Mouse (Mus musculus): Measurements from ENCODE around the gene Steap3.

- TF ChIP-seq CTCF (IDR thresholded peaks at IDR 0.05; ENCODE audit: low read depth, low read length) (no peak), POLR2A (IDR thresholded peaks at IDR 0.05; ENCODE audit: extremely low read depth, insufficient read depth, low read length) (no peak)
Observed at GRCm38 (mm10) chr1:120259249-120259648, 13.3 kb downstream of the Steap3 start.

All from liver, adult 2 months (tissue).